Mouse (Mus musculus) hindbrain, postnatal 0 days (tissue): ENCODE data around the gene Gabra5. TPM values are rescaled to one million over a fixed set of nuclear protein-coding genes. Genes with fewer than 3 reads are reported as not detected.

Source experiments
- ATAC-seq: fragments of 200-750 bp; cut with Nextera tagmentation; 2 replicates; pipeline ENCODE4 v1.8.0; 2017; ENCODE audit warnings: mild to moderate bottlenecking, moderate TSS enrichment, moderate library complexity
- DNase-seq: peaks from one replicate; pipeline ENCODE4 v3.0.0-alpha.2; 2015; ENCODE audit warnings: low spot score
- H3K27ac ChIP-seq: fragments of 300-500 bp; sonication (generic); 2 replicates; pipeline ENCODE4 v1.5.1; 2014; ENCODE audit warnings: mild to moderate bottlenecking
- H3K27me3 ChIP-seq: fragments of 300-500 bp; sonication (generic); 2 replicates; pipeline ENCODE4 v1.6.1; 2014; ENCODE audit warnings: low read length, mixed read lengths; ENCODE audit not compliant: insufficient read depth
- H3K36me3 ChIP-seq: fragments of 300-500 bp; sonication (generic); 2 replicates; pipeline ENCODE4 v1.6.1; 2014; ENCODE audit warnings: low read length, mixed read lengths; ENCODE audit not compliant: insufficient read depth
- H3K4me1 ChIP-seq: fragments of 300-500 bp; sonication (generic); 2 replicates; pipeline ENCODE4 v1.6.1; 2014; ENCODE audit warnings: antibody characterized with exemption, low read length, mixed read lengths; ENCODE audit not compliant: insufficient read depth
- H3K4me2 ChIP-seq: fragments of 300-500 bp; sonication (generic); 2 replicates; pipeline ENCODE4 v1.6.1; 2014; ENCODE audit warnings: low read depth, mild to moderate bottlenecking, low read length, moderate library complexity, mixed read lengths
- H3K4me3 ChIP-seq: fragments of 300-500 bp; sonication (generic); 2 replicates; pipeline ENCODE4 v1.5.1; 2014; ENCODE audit warnings: low read length
- H3K9ac ChIP-seq: fragments of 300-500 bp; sonication (generic); replicated peaks from 2 replicates; pipeline ENCODE4 v1.6.1; 2014; ENCODE audit warnings: mild to moderate bottlenecking, low read length, moderate library complexity, mixed read lengths
- H3K9me3 ChIP-seq: fragments of 300-500 bp; sonication (generic); 2 replicates; pipeline ENCODE4 v1.6.1; 2016; ENCODE audit warnings: low read length, mixed read lengths
- CTCF ChIP-seq: IDR thresholded peaks from 2 replicates; pipeline ENCODE4 v1.5.1; 2016; ENCODE audit warnings: antibody characterized with exemption, control low read depth, low read depth
- WGBS: fragments of 180-500 bp; shearing (Covaris S2); extraction: QIAGEN DNeasy Blood & Tissue Kit; methylation state at CpG from one replicate; pipeline ENCODE4 v1.1.7; 2014; 5-methylcytosine and 5-hydroxymethylcytosine counted together
- polyA plus RNA-seq: library from polyadenylated mRNA; unstranded; fragments of >200 nt; fragmentation: Nextera tagmentation; extraction: Ambion mirVana; gene quantifications from 2 replicates; pipeline ENCODE4 v1.2.1, GENCODE M21; 2015
- total RNA-seq: library from RNA; depleted of rRNA; stranded (reverse); fragments of >200 nt; gene quantifications from 2 replicates; pipeline ENCODE4 v1.2.3, GENCODE M21; 2014

Gene Gabra5
- total and polyA plus RNA-seq, 2 experiments from 2014 or later, result 83.5 to 86.7 TPM

DNA sequence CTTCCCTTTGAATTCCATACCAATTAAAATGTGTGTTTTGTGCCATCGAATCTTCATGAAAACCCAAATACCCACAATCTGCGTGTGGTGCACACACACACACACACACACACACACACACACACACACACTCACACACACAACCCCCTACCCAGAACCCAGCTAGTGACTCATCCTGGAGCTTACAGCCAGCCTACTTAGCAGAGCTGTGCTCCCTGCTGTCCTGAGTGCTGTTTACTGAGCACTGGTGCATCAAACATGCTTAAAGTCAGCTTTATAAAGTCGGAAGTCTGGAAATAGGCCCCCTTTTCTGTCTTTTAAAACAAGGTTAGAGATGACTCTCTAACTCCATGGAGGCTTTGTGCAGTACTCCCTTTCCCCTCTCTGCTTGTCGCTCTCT lies 7.0 kb downstream of the Gabra5 start:
- H3K4me3 ChIP-seq, result no peak overlapping the region
- H3K9me3 ChIP-seq, result no peaks in the 10 kb centered on the region
- H3K27me3 ChIP-seq, result no peaks in the 10 kb centered on the region
- H3K36me3 ChIP-seq, result no peaks in the 10 kb centered on the region
- H3K4me1 ChIP-seq, result no peaks in the 10 kb centered on the region
- no peak for TF ChIP-seq CTCF
- H3K27ac ChIP-seq, result no peak overlapping the region
- ATAC-seq (no peak), DNase-seq (no peak)
- no peak overlapping the region for H3K4me2 ChIP-seq
- WGBS, result 71% methylated on average over 4 of the region's 4 CpGs
- no peak overlapping the region for H3K9ac ChIP-seq

DNA sequence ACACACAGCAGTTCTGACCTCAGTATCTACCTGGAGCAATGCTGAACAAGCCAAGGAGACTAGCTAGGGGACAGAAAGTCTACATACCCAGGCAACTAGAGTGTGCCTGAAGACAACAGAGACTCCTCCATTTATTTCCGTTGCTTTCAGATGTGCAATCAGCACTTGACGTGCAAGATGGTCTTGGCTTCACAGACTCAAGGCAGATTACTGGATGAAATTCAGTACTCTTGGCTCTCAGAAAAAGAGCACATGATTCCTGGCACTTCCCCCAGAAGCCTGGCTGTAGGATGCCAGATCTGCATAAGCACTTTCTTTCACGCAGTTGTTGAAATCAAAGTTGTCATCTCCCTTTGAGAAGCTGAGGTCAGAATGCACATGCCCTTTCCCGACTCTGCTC lies 18.1 kb downstream of the Gabra5 start:
- ATAC-seq, result no peak

DNA sequence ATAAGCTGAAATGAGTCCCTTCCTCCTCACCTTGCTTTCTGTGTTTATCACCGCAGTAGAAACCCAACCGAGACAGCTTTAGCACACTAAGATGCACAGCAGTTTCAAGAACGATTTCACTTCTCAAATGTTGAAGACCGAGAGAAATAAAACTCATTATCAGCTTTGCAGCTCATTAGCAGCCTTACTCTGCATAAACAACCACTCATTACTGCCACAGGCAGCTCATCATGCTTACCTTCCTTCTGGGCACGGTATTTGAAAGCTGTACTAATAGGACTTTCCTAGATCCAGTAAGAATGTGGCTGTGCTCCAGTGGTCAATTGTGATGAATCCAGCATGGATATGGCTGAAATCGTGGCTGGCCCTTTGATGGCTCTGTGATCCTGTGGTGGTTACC lies 23.0 kb downstream of the Gabra5 start:
- ATAC-seq (no peak), DNase-seq (no peak)
- 78% methylated on average over 6 of the region's 6 CpGs for WGBS
- Histone ChIP-seq H3K4me2 (no peak overlapping the region), H3K9me3 (no peaks in the 10 kb centered on the region), H3K4me1 (no peaks in the 10 kb centered on the region), H3K4me3 (no peak overlapping the region), H3K27ac (no peak overlapping the region), H3K27me3 (no peaks in the 10 kb centered on the region), H3K9ac (no peak overlapping the region), H3K36me3 (no peaks in the 10 kb centered on the region)
- no peak for TF ChIP-seq CTCF

More for the DNA sequence above, 18.1 kb downstream of the Gabra5 start:
- Histone ChIP-seq H3K36me3 (no peaks in the 10 kb centered on the region), H3K4me2 (no peak overlapping the region), H3K27ac (no peak overlapping the region), H3K9ac (no peak overlapping the region), H3K27me3 (no peaks in the 10 kb centered on the region), H3K4me3 (no peak overlapping the region), H3K9me3 (no peaks in the 10 kb centered on the region), H3K4me1 (no peaks in the 10 kb centered on the region)
- 46% methylated on average over 4 of the region's 4 CpGs for WGBS
- peak; percentile 44 for DNase-seq
- TF ChIP-seq CTCF, result no peak

DNA sequence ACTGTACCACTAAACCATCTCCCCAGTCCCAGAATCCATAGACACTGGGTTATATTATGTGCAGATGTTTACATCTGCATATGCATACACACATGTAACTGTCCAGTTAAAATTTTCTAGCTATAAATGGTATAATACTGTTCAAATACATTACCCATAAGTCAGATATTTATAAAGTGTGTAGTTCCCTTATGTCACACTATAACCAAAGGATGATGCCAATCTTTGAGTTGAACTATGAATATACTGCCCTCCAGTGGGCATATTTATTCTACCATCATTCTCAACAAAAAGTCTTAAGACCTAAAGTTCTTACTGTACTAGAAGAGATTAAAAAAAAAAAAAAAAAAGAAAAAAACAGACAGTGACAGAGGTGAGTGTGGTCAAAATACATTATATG lies 27.0 kb downstream of the Gabra5 start:
- Histone ChIP-seq H3K27ac (no peak overlapping the region), H3K4me1 (no peaks in the 10 kb centered on the region), H3K4me2 (no peak overlapping the region), H3K27me3 (no peaks in the 10 kb centered on the region), H3K9me3 (no peaks in the 10 kb centered on the region), H3K9ac (no peak overlapping the region), H3K36me3 (no peaks in the 10 kb centered on the region), H3K4me3 (no peak overlapping the region)
- TF ChIP-seq CTCF, result peak; percentile 46
- ATAC-seq, result no peak
- peak; percentile 71 for DNase-seq

DNA sequence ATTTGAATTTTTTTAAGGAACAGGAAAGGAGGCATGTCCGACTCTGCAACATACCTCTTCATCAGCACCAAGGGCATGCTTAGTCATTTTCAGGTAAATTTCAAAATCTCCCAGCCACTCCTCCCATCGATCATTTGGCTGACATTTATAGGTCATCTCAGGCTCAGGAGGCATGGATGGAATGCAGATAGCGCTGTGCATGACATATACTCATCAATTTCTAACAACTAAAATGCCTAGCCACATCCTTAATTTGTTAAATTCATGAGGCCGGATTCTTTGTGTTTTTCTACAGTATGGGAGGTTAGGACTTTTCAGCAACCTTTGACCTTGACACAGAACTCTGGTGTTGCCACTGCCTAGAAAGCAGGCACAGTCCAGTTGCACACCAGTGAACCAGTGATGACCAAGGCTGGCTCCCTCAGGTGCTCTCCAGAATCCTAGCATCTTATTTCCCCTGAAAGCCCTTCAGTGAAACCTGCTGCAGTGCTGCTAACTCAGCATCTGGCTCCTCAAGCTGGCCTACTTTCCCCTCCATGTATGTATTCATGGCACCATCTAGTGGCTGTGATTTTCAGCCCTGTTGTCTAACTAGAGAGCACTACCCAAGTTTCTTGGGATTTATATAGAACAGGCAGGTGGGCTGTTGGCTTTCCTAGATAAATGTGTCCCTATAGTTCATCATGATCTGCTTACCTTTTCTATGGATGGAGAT lies 35.9 kb downstream of the Gabra5 start:
- H3K4me1 ChIP-seq, result no peaks in the 10 kb centered on the region
- WGBS, result 80% methylated on average over 4 of the region's 4 CpGs
- no peak overlapping the region for H3K4me2 ChIP-seq
- H3K36me3 ChIP-seq, result no peaks in the 10 kb centered on the region
- no peaks in the 10 kb centered on the region for H3K9me3 ChIP-seq
- H3K27ac ChIP-seq, result no peak overlapping the region
- DNase-seq (peak; percentile 90), ATAC-seq (peak; percentile 85)
- H3K27me3 ChIP-seq, result no peaks in the 10 kb centered on the region
- no peak overlapping the region for H3K4me3 ChIP-seq
- peak; percentile 90 for TF ChIP-seq CTCF
- no peak overlapping the region for H3K9ac ChIP-seq

DNA sequence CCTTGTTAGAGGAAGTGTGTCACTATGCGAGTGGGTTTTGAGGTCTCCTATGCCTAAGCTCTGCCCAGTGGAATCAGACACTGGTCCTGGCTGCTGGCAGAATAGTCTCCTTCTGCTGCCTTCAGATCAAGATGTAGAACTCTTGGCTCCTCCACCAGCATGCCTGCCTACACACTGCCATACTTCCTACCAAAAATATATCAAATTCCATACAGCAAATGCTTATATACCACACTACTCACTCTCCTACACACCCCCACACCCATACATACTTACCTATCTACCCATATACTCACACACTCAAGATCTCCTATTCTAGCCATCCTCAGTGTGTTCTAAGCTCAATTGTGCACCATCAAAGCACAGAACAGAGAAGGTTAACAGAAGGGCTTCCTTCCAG lies 38.5 kb downstream of the Gabra5 start:
- TF ChIP-seq CTCF, result no peak
- no peak for ATAC-seq
- Histone ChIP-seq H3K4me2 (no peak overlapping the region), H3K36me3 (no peaks in the 10 kb centered on the region), H3K4me3 (no peak overlapping the region), H3K27me3 (no peaks in the 10 kb centered on the region), H3K4me1 (no peaks in the 10 kb centered on the region), H3K27ac (no peak overlapping the region), H3K9me3 (no peaks in the 10 kb centered on the region), H3K9ac (no peak overlapping the region)
- DNase-seq, result no peak
- WGBS, result 95% methylated on average over 1 of the region's 1 CpGs

DNA sequence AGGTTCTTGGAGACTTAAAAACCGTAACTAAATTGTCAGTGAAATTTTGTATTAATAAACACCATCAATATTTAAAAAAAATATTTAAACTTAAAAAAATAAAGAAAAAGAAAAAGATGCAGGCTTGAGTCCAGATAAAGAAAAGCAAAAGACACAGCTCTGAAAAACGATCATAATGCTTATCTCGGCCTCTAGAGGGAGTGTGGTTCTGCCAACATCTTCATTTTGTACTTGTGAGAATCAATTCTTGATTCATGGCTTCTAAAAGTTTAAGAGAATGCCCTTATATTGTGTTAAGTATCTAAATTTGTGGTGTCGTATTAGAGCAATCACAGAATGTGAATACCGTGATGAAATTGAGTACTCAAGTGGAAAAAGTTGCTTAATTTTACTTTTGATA lies 49.5 kb downstream of the Gabra5 start:
- Histone ChIP-seq H3K4me3 (no peak overlapping the region), H3K9ac (no peak overlapping the region), H3K4me1 (no peaks in the 10 kb centered on the region), H3K27ac (no peak overlapping the region), H3K9me3 (no peaks in the 10 kb centered on the region), H3K27me3 (no peaks in the 10 kb centered on the region), H3K4me2 (no peak overlapping the region), H3K36me3 (no peaks in the 10 kb centered on the region)
- no peak for ATAC-seq
- TF ChIP-seq CTCF, result peak; percentile 47
- no peak for DNase-seq
- 66% methylated on average over 5 of the region's 5 CpGs for WGBS
